Mouse (Mus musculus): ENCODE measurements around the gene Amz1. TPM values are rescaled to one million over a fixed set of nuclear protein-coding genes. Genes with fewer than 3 reads are reported as not detected.

Amz1 gene
- polyA plus RNA-seq (2014; fragmentation: Illumina TruSeq; extraction: RNeasy Lipid Tissue Mini Kit (QIAGEN cat#74804); ENCODE audit: low read depth, low replicate concordance), result not detected

DNA sequence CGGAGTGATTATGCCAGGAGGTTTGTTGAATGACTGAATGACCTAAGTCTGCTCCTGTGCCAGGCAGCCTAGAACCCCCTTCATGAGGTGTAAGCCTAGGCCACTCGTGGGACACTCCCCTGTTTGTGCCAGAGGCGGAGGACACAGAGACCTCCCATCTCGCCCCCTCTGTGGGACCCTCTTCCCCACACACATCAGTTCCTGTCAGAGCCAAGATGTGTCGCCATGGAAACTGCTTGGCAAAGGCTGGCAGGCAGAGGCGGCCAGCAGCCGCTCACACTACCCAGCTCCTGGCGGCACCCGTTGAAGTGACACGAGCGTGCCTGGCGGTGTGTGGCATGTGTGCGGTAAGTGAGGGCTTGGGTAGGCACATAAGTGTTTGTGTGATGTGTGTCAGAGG lies at the start of gene Amz1:
Amz1 (plus strand) TSS at position 306 of the 400 bp plus-strand sequence.

DNA sequence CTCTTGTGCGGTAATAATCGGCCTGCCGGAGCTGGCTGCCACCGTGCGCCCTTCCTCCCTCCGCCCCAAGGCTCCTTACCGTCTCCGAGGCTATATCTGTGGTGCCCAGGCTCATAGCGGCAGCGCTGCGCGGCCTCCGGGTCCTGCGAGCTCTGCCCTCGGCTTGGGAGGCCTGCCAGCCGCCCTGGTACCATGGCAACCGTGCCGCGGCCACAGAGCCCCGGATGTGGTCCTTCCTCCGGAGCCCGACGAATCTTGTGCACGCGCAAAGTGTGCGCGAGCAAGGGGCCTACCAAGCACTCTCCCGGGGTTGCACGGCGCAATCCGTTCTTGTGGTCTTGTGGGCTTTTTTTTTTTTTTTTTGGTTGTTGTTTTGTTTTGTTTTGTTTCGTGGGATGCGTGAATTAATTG lies 21.8 kb upstream of the Amz1 start, which contains the start of gene Iqce:
Iqce (minus strand) TSS at position 276 of the 411 bp plus-strand sequence.

DNA sequence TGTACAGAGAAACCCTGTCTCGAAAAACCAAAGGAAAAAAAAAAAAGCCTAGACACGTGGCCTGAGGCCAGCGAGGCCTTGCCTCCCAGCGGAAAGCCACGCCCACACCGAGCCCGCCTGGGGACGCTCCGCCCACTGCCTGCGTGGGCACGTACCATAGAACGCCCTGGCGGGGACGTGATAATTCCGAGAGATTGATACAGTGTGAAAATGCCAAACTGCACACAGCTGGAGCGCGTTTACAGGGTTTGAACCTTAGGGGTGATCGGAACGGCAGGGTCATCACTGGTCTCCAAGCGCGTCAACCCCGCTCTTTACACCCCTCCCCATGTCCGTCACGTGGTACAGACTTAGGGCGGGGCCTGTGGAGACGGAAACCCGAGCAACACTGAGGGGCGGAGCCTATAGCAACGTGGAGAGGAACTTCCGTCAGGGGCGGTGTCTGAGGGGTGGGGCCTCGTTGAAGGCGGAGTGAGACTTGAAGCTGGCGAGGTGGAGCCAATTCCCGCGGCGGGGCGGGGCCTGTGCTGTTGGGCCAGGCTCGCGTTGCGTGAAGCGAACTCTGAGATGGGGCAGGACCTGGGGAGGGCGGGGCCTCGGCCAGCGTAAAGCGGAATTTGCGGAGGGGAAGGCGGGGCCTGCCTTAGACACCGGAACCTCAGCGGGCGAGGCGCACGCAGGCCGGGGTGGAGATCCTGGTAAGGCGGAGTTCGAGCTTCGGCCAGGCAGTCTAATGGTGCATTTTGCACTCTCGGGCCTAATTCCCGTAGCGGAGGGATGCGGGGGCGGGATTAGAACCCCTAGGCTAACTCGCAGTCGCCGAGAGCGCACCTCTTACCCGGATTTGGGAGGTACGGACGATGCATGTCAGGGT lies 19.3 kb upstream of the Amz1 start, which contains the start of gene Brat1:
Brat1 (plus strand) TSS at position 634 of the 874 bp plus-strand sequence.

Other genes with a start within 250 kb of the Amz1 start
- not detected for gene Chst12, start 218.6 kb upstream of the Amz1 start, polyA plus RNA-seq (2014; fragmentation: Illumina TruSeq; extraction: RNeasy Lipid Tissue Mini Kit (QIAGEN cat#74804); ENCODE audit: low read depth, low replicate concordance)
- not detected for gene Grifin, start 159.1 kb upstream of the Amz1 start, polyA plus RNA-seq (2014; fragmentation: Illumina TruSeq; extraction: RNeasy Lipid Tissue Mini Kit (QIAGEN cat#74804); ENCODE audit: low read depth, low replicate concordance)
- gene Lfng, start 116.8 kb upstream of the Amz1 start, polyA plus RNA-seq (2014; fragmentation: Illumina TruSeq; extraction: RNeasy Lipid Tissue Mini Kit (QIAGEN cat#74804); ENCODE audit: low read depth, low replicate concordance), result 0.11 TPM
- gene Ttyh3, start 75.1 kb upstream of the Amz1 start, polyA plus RNA-seq (2014; fragmentation: Illumina TruSeq; extraction: RNeasy Lipid Tissue Mini Kit (QIAGEN cat#74804); ENCODE audit: low read depth, low replicate concordance), result 0.77 TPM
- gene Iqce, start 21.7 kb upstream of the Amz1 start, polyA plus RNA-seq (2014; fragmentation: Illumina TruSeq; extraction: RNeasy Lipid Tissue Mini Kit (QIAGEN cat#74804); ENCODE audit: low read depth, low replicate concordance), result 89.8 TPM
- 2.6 TPM for gene Brat1, start 19.1 kb upstream of the Amz1 start, polyA plus RNA-seq (2014; fragmentation: Illumina TruSeq; extraction: RNeasy Lipid Tissue Mini Kit (QIAGEN cat#74804); ENCODE audit: low read depth, low replicate concordance)
- gene Gna12, start 106.3 kb downstream of the Amz1 start, polyA plus RNA-seq (2014; fragmentation: Illumina TruSeq; extraction: RNeasy Lipid Tissue Mini Kit (QIAGEN cat#74804); ENCODE audit: low read depth, low replicate concordance), result 4.0 TPM